Mouse (Mus musculus): Measurements from ENCODE around the gene Gm648. TPM values are rescaled to one million over a fixed set of nuclear protein-coding genes. Genes with fewer than 3 reads are reported as not detected.
"Not testable (repeated sequence)": the region's sequence is repeated elsewhere in the genome, so short reads cannot be mapped to it uniquely, and the experiment has no call there.

The Gm648 gene
- not detected for total RNA-seq (2021)

DNA sequence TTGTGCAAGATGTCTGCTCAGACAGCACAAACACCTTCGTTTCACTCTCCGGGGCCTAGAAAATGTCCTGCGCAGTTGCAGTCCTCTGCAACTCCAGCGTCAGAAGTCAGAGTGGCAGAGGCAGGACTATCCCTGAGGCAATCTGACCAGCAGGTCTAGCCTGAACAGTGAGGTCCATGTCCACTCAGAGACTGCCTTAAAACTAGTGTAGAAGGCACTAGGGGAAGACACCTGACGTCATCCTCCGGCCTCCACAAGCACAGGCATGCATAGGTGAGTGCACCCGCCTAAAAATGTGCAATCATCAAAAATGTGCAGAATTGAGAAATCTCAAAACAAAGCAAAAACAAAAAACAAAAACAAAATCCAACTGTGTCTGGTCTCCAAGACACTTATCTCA, at the start of gene Gm648:
Gene Gm648, minus strand, starts transcription at position 101 of the 400 bp plus-strand sequence.
- DNase-seq (ENCODE audit: low spot score in 2 of 2) = no peak

DNA sequence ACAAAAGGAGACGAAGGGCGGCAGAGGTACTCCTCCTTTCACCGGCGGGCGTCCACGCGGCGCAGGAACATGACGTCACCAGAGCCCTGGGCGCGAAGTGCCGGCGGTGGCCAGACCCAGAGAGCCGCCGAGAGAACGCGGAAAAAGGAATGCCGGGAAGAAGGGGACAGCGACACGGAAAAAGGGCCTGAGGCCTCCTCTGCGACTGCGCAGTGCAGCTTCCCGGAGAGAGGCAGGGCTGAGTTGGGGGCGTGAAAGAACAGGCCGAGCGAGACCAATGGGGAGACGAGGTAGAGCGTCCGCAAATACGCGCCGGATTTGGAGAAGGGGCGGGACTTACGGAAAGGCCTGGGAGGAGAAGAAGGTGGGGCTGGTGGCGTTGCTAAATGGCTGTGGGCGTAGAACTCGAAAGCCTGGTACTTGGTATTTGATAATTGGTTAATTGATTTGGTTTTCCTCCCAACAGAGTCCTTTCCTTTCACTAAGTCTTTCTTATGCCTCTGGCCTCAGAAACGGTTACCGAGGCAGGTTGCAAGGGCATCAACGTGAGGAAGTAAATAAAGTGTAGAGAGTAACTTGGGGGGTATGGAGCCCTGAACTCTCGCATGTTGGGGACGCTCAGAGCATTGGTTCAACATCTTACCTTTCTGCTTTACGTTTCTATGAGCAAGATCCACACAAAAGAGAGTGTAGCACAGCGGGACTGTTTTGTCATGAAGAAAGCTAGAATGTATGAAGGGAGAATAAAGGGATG, 48.7 kb upstream of the Gm648 start, which contains the start of gene Mmgt1:
Gene Mmgt1, minus strand, starts transcription at position 183 of the 754 bp plus-strand sequence.
- DNase-seq (ENCODE audit: low spot score in 2 of 2) = peak; percentile 90 to 92
- intact Hi-C loops (cut with DNase I) = loop anchor here (10.0 kb wide), 1 partner anchor 143 kb away; the partner anchor contains the start of gene Ints6l

More for the DNA sequence above, at the start of gene Gm648:
- intact Hi-C loops (cut with DNase I) = no loop called here

- DNase-seq (ENCODE audit: low spot score in 2 of 2) = no peak
- intact Hi-C loops (cut with DNase I) = loop anchor here (10.0 kb wide), 1 partner anchor 143 kb away; the partner anchor contains the start of gene Ints6l
Observed at GRCm38 (mm10) chrX:56597219-56597886, 47.9 kb upstream of the Gm648 start.

DNA sequence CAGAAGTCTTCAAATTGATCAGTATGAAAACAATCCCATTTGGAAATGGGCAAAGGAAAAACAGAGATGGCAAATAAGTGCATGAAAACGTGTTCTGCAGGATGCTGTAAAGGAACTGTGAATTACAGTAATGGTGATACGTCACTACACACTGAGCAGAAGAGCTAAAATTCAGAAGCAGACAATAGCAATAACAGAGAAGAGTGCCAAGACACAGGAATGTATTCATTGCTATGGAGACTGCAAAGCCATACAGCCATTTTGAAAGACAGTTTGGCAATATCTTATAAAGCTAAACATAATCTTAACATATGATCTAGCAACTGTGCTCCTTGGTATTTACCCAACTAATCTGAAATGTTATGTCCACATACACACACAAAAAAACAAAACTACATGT, 28.8 kb upstream of the Gm648 start:
- intact Hi-C loops (cut with DNase I) = no loop called here
- DNase-seq (ENCODE audit: low spot score in 2 of 2) = no peak

DNA sequence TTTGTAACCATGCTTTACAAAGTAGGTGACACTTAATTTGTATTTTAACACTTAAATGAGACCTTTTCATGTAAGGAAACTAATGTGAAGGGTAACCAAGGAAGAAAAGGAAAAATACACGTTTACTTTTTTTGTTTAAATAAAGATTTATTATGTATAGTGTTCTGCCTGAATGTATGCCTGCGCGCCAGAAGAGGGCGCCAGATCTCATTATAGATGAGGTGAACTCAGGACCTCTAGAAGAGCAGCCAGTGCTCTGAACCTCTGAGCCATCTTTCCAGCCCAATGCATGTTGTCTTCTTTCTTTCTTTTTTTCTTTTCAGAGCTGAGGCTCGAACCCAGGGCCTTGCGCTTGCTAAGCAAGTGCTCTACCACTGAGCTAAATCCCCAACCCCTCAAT, 23.1 kb upstream of the Gm648 start:
- DNase-seq (ENCODE audit: low spot score in 2 of 2) = no peak
- intact Hi-C loops (cut with DNase I) = no loop called here

- DNase-seq (ENCODE audit: low spot score in 2 of 2) = no peak
- intact Hi-C loops (cut with DNase I) = no loop called here
Observed at GRCm38 (mm10) chrX:56553584-56553983, 4.2 kb upstream of the Gm648 start.

DNA sequence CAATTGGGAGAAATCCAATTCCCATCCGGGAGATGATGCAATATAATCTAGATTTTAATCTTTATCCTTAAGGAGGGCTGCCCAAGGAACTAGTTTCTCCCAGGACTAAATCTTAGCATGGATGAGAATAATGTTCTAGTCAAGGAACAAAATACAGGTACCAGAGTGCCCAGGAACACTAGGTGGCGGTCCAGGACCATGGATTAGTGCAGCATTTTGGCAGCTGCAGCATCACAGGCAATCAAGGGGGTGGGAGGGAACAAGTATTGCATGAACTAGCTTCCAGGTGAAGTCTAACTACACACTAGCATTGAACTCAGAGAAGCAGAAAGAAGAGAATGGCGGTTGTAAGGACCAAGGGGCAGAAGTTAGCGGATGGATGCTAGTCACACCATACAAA, 12.2 kb downstream of the Gm648 start:
- intact Hi-C loops (cut with DNase I) = no loop called here
- DNase-seq (ENCODE audit: low spot score in 2 of 2) = peak in 1 of 2 experiments; percentile 10

DNA sequence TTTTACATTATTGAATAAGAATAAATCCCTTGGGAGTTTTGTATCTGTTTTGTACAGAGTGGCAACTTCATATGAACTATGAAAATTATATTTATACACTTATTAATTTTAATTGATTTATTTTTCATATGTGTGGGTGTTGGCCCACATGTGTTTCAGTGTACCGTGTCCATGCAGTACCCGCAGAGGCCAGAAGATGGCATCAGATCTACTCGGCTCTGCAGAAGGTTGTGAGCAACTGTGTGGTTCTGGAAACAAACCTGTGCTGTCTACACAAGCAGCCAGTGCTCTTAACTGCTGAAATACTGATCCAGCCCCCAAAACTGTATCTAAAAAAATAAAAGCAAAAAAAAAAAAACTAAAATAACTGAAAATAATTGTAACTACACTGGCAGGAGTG, 18.1 kb downstream of the Gm648 start:
- intact Hi-C loops (cut with DNase I) = no loop called here
- peak; percentile 18 to 23 for DNase-seq (ENCODE audit: low spot score in 2 of 2)

GRCm38 (mm10) chrX:56524442-56524841, 25.0 kb downstream of the Gm648 start, which contains the start of gene Gm10477:
TSS of gene Gm10477 (plus strand) at chrX:56524742.
- DNase-seq (ENCODE audit: low spot score in 2 of 2); intact Hi-C loops (cut with DNase I): not testable (repeated sequence)

GRCm38 (mm10) chrX:56497241-56497640, 52.2 kb downstream of the Gm648 start:
- intact Hi-C loops (cut with DNase I) = no loop called here
- DNase-seq (ENCODE audit: low spot score in 2 of 2) = no peak

Small RNA genes within 50 kb of the gene (microRNA-seq; reads per million reads assigned to microRNA genes)
- 1.3 reads per million for gene Mir5116

Other genes starting within 250 kb of the Gm648 start
- 1 to 10 TPM; 3.1 to 3.8 TPM for gene Zfp449, start 203.2 kb downstream of the Gm648 start, total RNA-seq (2021)
- gene Smim10l2a, start 175.0 kb downstream of the Gm648 start, total RNA-seq (2021) = 10 to 100 TPM; 21.0 to 21.9 TPM
- gene Gm2174, start 101.6 kb downstream of the Gm648 start, total RNA-seq (2021) = not detected
- gene Ints6l, start 94.7 kb downstream of the Gm648 start, total RNA-seq (2021) = 10 to 100 TPM; 22.8 to 41.0 TPM
- gene Gm10477, start 24.9 kb downstream of the Gm648 start, total RNA-seq (2021) = not detected
- gene Mmgt1, start 48.5 kb upstream of the Gm648 start, total RNA-seq (2021) = 10 to 100 TPM; 26.0 to 26.8 TPM
- gene Slc9a6, start 60.2 kb upstream of the Gm648 start, total RNA-seq (2021) = 100 to 1,000 TPM in 1 of 2 experiments, 10 to 100 TPM in 1; 97.3 to 103 TPM
- gene Fhl1, start 182.2 kb upstream of the Gm648 start, total RNA-seq (2021) = 100 to 1,000 TPM in 1 of 2 experiments, 10 to 100 TPM in 1; 70.5 to 113 TPM

Measured in left cerebral cortex, postnatal 36 days (tissue).